Mouse (Mus musculus) midbrain, embryonic 14.5 days (tissue): ENCODE data around the gene Tmem30b. TPM values are rescaled to one million over a fixed set of nuclear protein-coding genes. Genes with fewer than 3 reads are reported as not detected.
A peak's percentile ranks its signal among the peaks of the same experiment; 100 is the strongest.
"Not testable (repeated sequence)": the region's sequence is repeated elsewhere in the genome, so short reads cannot be mapped to it uniquely, and the experiment has no call there.

Source experiments
- ATAC-seq: fragments of 200-750 bp; cut with Nextera tagmentation; 2 replicates; pipeline ENCODE4 v1.8.0; 2017; ENCODE audit warnings: moderate number of reproducible peaks, moderate library complexity; ENCODE audit not compliant: low FRiP score, low TSS enrichment
- DNase-seq: peaks from one replicate; pipeline ENCODE4 v3.0.0-alpha.2; 2015
- H3K27ac ChIP-seq: fragments of 300-500 bp; sonication (generic); replicated peaks from 2 replicates; pipeline ENCODE4 v1.5.1; 2014; ENCODE audit warnings: mild to moderate bottlenecking, low read depth, low read length, moderate library complexity
- H3K27me3 ChIP-seq: fragments of 300-500 bp; sonication (generic); 2 replicates; pipeline ENCODE4 v1.6.1; 2014; ENCODE audit warnings: low read length, control low read depth, mixed read lengths; ENCODE audit not compliant: control insufficient read depth, insufficient read depth
- H3K36me3 ChIP-seq: fragments of 300-500 bp; sonication (generic); 2 replicates; pipeline ENCODE4 v1.6.1; 2014; ENCODE audit warnings: low read length, control low read depth; ENCODE audit not compliant: control insufficient read depth, insufficient read depth
- H3K4me1 ChIP-seq: fragments of 300-500 bp; sonication (generic); 2 replicates; pipeline ENCODE4 v1.6.1; 2014; ENCODE audit warnings: mild to moderate bottlenecking, antibody characterized with exemption, low read length, control low read depth; ENCODE audit not compliant: control insufficient read depth, insufficient read depth
- H3K4me2 ChIP-seq: fragments of 300-500 bp; sonication (generic); 2 replicates; pipeline ENCODE4 v1.6.1; 2014; ENCODE audit warnings: mild to moderate bottlenecking, low read length, moderate library complexity
- H3K4me3 ChIP-seq: fragments of 300-500 bp; sonication (generic); replicated peaks from 2 replicates; pipeline ENCODE4 v1.5.1; 2014; ENCODE audit warnings: low read depth, low read length
- H3K9ac ChIP-seq: fragments of 300-500 bp; sonication (generic); replicated peaks from 2 replicates; pipeline ENCODE4 v1.6.1; 2014; ENCODE audit warnings: mild to moderate bottlenecking, low read length, moderate library complexity
- H3K9me3 ChIP-seq: fragments of 300-500 bp; sonication (generic); 2 replicates; pipeline ENCODE4 v1.6.1; 2016; ENCODE audit warnings: low read length, control low read depth, mixed read lengths; ENCODE audit not compliant: control insufficient read depth
- WGBS: fragments of 180-500 bp; shearing (Covaris S2); extraction: QIAGEN DNeasy Blood & Tissue Kit; methylation state at CpG from one replicate; pipeline ENCODE4 v1.1.7; 2014; 5-methylcytosine and 5-hydroxymethylcytosine counted together
- polyA plus RNA-seq: library from polyadenylated mRNA; unstranded; fragments of >200 nt; fragmentation: Nextera tagmentation; extraction: Ambion mirVana; gene quantifications from 2 replicates; pipeline ENCODE4 v1.2.1, GENCODE M21; 2014

The Tmem30b gene
- polyA plus RNA-seq, 1 experiment from 2014 or later = 0.16 TPM

- Histone ChIP-seq H3K27me3 (peaks cover 77% of the 10 kb centered on the region), H3K4me1 (0 out of 2 replicates have a peak, but pooled peaks cover 8% of the 10 kb centered on the region), H3K9ac (no peak overlapping the region), H3K4me3 (peak overlapping the region; percentile 35), H3K9me3 (no peaks in the 10 kb centered on the region), H3K4me2 (peak overlapping the region; percentile 53), H3K27ac (no peak overlapping the region), H3K36me3 (no peaks in the 10 kb centered on the region)
- ATAC-seq (no peak), DNase-seq (peak; percentile 67)
- 1% methylated on average over 55 of the region's 55 CpGs for WGBS
These were observed 513 bp downstream of the Tmem30b start for GRCm38 (mm10) chr12:73545672-73546085.

GRCm38 (mm10) chr12:73544736-73545671 is 1.2 kb downstream of the Tmem30b start:
- DNase-seq (no peak), ATAC-seq (no peak)
- H3K27ac ChIP-seq = no peak overlapping the region
- peaks cover 70% of the 10 kb centered on the region for H3K27me3 ChIP-seq
- H3K4me1 ChIP-seq = 0 out of 2 replicates have a peak, but pooled peaks cover 8% of the 10 kb centered on the region
- no peak overlapping the region for H3K9ac ChIP-seq
- H3K4me2 ChIP-seq = peak overlapping the region; percentile 53
- peak overlapping the region; percentile 35 for H3K4me3 ChIP-seq
- 16% methylated on average over 48 of the region's 48 CpGs for WGBS
- H3K36me3 ChIP-seq = no peaks in the 10 kb centered on the region
- no peaks in the 10 kb centered on the region for H3K9me3 ChIP-seq

- H3K9me3 ChIP-seq = no peaks in the 10 kb centered on the region
- WGBS = 87% methylated on average over 5 of the region's 5 CpGs
- no peak overlapping the region for H3K4me2 ChIP-seq
- H3K4me3 ChIP-seq = no peak overlapping the region
- H3K9ac ChIP-seq = no peak overlapping the region
- no peak overlapping the region for H3K27ac ChIP-seq
- no peak for DNase-seq
- no peak for ATAC-seq
- H3K4me1 ChIP-seq = 0 out of 2 replicates have a peak, but pooled peaks cover 8% of the 10 kb centered on the region
- no peaks in the 10 kb centered on the region for H3K36me3 ChIP-seq
- H3K27me3 ChIP-seq = peaks cover 54% of the 10 kb centered on the region
These were observed 3.0 kb downstream of the Tmem30b start for GRCm38 (mm10) chr12:73543191-73543590.

- H3K36me3 ChIP-seq = no peaks in the 10 kb centered on the region
- H3K27ac ChIP-seq = no peak overlapping the region
- 0 out of 2 replicates have a peak, but pooled peaks cover 2% of the 10 kb centered on the region for H3K4me1 ChIP-seq
- no peaks in the 10 kb centered on the region for H3K9me3 ChIP-seq
- DNase-seq (no peak), ATAC-seq (no peak)
- WGBS = 92% methylated on average over 2 of the region's 2 CpGs
- no peak overlapping the region for H3K4me3 ChIP-seq
- no peak overlapping the region for H3K4me2 ChIP-seq
- no peak overlapping the region for H3K9ac ChIP-seq
- peaks cover 26% of the 10 kb centered on the region for H3K27me3 ChIP-seq
These were observed 5.8 kb downstream of the Tmem30b start for GRCm38 (mm10) chr12:73540402-73540801.

GRCm38 (mm10) chr12:73539151-73539550 is 7.0 kb downstream of the Tmem30b start:
- H3K4me1 ChIP-seq = no peaks in the 10 kb centered on the region
- no peak overlapping the region for H3K4me3 ChIP-seq
- 40% methylated on average over 2 of the region's 2 CpGs for WGBS
- DNase-seq (peak; percentile 36), ATAC-seq (no peak)
- H3K36me3 ChIP-seq = no peaks in the 10 kb centered on the region
- H3K4me2 ChIP-seq = no peak overlapping the region
- peaks cover 14% of the 10 kb centered on the region for H3K27me3 ChIP-seq
- H3K9me3 ChIP-seq = no peaks in the 10 kb centered on the region
- H3K27ac ChIP-seq = no peak overlapping the region
- no peak overlapping the region for H3K9ac ChIP-seq

- H3K4me3 ChIP-seq, H3K9me3 ChIP-seq, H3K9ac ChIP-seq, ATAC-seq, DNase-seq, H3K36me3 ChIP-seq, H3K4me1 ChIP-seq, H3K27ac ChIP-seq, H3K4me2 ChIP-seq, H3K27me3 ChIP-seq: not testable (repeated sequence)
- WGBS = 57% methylated on average over 3 of the region's 3 CpGs
These were observed 8.1 kb downstream of the Tmem30b start for GRCm38 (mm10) chr12:73538139-73538508.

- H3K27me3 ChIP-seq = no peaks in the 10 kb centered on the region; the same call in 1 of the 2 replicates
- no peak overlapping the region for H3K27ac ChIP-seq
- DNase-seq (no peak), ATAC-seq (no peak)
- H3K4me3 ChIP-seq = no peak overlapping the region
- H3K36me3 ChIP-seq = no peaks in the 10 kb centered on the region
- 25% methylated on average over 17 of the region's 17 CpGs for WGBS
- no peaks in the 10 kb centered on the region for H3K4me1 ChIP-seq
- H3K9me3 ChIP-seq = no peaks in the 10 kb centered on the region
- H3K9ac ChIP-seq = no peak overlapping the region
- no peak overlapping the region for H3K4me2 ChIP-seq
These were observed 8.6 kb downstream of the Tmem30b start for GRCm38 (mm10) chr12:73537499-73538138.

- Histone ChIP-seq H3K4me2 (no peak overlapping the region), H3K27me3 (no peaks in the 10 kb centered on the region), H3K9ac (no peak overlapping the region), H3K4me3 (no peak overlapping the region), H3K27ac (no peak overlapping the region), H3K36me3 (no peaks in the 10 kb centered on the region), H3K9me3 (no peaks in the 10 kb centered on the region), H3K4me1 (no peaks in the 10 kb centered on the region)
- ATAC-seq (no peak), DNase-seq (peak; percentile 89)
- 14% methylated on average over 9 of the region's 9 CpGs for WGBS
These were observed 11.6 kb downstream of the Tmem30b start for GRCm38 (mm10) chr12:73534591-73534990.
